Mouse (Mus musculus) cortical plate, adult 2 months (tissue): ENCODE data around the gene Sstr3.

Experiments used
- CTCF ChIP-seq: fragments of 200-500 bp; IDR thresholded peaks from 2 replicates; pipeline ENCODE4 v1.5.1; 2011; ENCODE audit warnings: mild to moderate bottlenecking, control low read depth, low read length; ENCODE audit not compliant: insufficient read depth; ENCODE audit errors: extremely low read depth
- POLR2A ChIP-seq: fragments of 200-500 bp; IDR thresholded peaks from 2 replicates; pipeline ENCODE4 v1.6.1; 2011; ENCODE audit warnings: mild to moderate bottlenecking, low read length, control low read depth; ENCODE audit not compliant: insufficient read depth; ENCODE audit errors: extremely low read depth

- TF ChIP-seq CTCF (no peak), POLR2A (no peak)
Observed at GRCm38 (mm10) chr15:78593896-78594425, 49.5 kb upstream of the Sstr3 start.
